Mouse (Mus musculus) monocyte, adult 2 months (primary cell): ENCODE measurements around the gene Zdhhc20.
"Not testable (repeated sequence)": the region's sequence is repeated elsewhere in the genome, so short reads cannot be mapped to it uniquely, and the experiment has no call there.

ENCODE experiments used
- DNase-seq, 2 experiments: peaks; one replicate each; pipeline ENCODE4 v3.0.0; 2022; ENCODE audit warnings: low spot score in 2 of 2, low read depth in 1 of 2

The Zdhhc20 gene

DNA sequence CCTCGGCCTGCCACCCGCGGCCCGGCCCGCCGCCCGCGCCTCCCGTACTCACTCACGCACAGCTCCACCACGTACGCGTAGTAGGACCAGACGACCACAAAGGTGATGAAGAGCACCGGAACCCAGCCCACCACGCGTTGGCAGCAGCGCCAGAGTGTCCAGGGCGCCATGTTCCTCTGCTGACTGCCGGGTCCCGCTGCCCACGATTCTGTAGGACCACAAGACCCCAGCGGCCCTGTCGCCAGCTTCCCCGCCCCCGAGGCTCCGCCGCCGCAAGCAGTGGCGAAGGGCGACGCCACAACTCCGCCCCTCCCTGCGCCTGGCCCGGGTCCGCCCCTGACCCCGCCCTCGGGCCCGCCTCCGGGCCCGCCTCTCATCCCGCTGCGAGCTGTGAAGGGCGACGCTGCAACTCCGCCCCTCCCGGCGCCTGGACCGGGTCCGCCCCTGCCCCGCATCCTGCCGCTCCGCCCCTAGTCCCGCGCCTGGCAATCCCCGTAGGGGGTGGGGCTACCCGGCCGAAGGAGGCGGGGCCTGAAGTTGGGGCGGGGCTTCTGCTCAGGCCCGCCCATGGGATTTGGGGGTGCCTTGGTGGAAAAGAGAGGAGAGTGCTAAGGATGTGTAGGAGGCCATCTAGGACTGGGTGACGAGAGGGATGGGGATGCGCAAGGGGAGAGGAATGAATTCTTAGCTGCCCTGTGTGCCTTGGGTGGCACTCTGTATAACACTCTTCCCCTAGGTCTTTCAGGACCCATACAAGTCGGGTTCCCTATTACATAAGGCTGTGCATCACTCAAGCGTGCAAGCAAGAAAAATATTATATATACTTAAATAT is at the start of gene Zdhhc20:
Gene Zdhhc20, minus strand, starts transcription at position 266 of the 832 bp plus-strand sequence.
- peak; percentile 81 to 91 for DNase-seq

DNA sequence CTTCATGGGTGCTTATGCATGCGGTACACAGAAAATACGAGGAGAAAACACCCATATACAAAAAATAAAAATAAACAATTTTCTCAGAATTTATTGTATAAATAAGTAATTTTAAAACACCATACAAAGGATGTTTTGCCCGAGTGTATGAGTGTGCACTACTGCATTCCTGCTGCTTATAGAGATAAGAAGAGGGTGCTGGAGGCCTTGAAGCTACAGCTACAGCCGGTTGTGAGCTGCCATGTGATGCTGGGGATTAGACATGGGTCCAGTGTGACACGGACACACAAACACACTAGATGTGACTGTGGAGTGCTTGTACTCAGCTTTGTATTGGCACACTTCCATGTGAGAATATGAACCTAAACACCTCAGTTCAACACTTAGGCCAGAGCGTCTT is 47.2 kb upstream of the Zdhhc20 start:
- no peak for DNase-seq

GRCm38 (mm10) chr14:57934666-57935065 is 44.6 kb upstream of the Zdhhc20 start:
- DNase-seq, result no peak

DNA sequence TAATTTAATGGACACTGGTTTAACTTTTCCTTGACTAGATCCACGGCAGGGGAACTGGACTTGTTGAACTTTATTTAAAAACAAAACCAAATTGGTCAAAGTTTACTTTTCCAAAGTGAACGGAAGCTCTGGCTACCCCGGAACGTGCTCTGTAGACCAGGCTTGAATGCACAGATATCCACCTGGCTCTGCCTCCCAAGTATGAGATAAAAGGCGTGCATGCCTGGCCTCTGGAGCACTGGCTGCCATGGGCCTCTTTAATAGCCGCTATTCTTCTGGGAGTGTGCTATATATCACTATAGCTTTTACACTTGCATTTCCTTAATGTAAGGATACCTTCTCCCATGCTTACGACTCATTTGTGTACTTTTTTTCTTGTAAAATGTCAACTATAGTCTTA is 43.5 kb upstream of the Zdhhc20 start:
- DNase-seq, result no peak

- DNase-seq, result no peak
Observed at GRCm38 (mm10) chr14:57932881-57933443, 42.9 kb upstream of the Zdhhc20 start.

DNA sequence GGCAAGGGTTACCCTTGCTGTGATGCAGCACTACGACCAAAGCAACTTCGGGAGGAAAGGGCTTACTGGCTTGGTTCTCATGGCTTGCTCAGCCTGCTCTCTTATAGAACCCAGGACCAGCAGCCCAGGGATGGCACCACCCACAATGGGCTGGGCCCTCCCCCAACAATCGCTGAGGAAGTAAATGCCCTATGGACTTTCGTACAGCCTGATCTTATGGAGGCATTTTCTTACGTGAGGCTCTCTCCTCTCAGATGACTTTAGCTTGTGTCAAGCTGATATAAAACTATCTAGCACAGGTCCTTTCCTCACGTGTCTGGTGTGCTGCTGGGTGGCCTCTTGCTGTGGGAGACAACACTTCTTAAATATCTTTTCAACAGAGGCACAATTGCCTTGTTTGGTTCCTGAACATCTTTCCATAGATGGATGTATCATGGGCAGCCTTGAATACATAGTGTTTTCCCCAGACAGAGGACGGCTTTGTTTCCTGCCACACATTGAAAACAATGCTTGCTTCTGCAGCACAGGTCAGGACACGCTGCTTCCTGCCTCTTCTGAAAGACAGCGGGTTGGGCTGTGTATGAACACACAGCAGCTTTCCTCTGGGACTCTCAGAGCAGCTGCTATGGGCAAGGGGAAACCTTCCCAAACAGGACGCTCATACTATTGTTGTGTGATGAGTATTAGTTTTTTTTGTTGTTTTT is 31.5 kb upstream of the Zdhhc20 start:
- DNase-seq, result no peak

- DNase-seq, result no peak
Observed at GRCm38 (mm10) chr14:57920568-57921310, 30.7 kb upstream of the Zdhhc20 start.

GRCm38 (mm10) chr14:57919148-57919875 is 29.2 kb upstream of the Zdhhc20 start:
- no peak for DNase-seq

DNA sequence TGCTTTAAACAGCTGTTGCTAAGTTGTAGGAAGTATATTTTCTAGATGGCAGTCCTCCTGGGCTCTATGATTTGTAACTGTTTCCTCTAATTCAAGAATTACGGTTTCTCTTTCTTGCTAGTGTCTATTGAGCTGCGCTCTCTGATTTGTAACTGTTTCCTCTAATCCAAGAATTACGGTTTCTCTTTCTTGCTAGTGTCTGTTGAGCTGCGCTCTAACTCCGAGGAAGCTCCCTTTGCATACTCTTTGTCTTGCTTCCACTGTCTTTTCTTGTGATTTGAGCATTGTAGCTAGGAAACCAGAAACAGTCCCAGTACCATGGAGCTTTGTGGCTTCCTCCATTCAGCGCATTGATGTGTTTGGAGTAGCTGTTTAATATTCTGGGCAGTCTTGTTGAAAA is 25.3 kb upstream of the Zdhhc20 start:
- no peak for DNase-seq

- not testable (repeated sequence) for DNase-seq
Observed at GRCm38 (mm10) chr14:57912211-57913007, 22.3 kb upstream of the Zdhhc20 start.

DNA sequence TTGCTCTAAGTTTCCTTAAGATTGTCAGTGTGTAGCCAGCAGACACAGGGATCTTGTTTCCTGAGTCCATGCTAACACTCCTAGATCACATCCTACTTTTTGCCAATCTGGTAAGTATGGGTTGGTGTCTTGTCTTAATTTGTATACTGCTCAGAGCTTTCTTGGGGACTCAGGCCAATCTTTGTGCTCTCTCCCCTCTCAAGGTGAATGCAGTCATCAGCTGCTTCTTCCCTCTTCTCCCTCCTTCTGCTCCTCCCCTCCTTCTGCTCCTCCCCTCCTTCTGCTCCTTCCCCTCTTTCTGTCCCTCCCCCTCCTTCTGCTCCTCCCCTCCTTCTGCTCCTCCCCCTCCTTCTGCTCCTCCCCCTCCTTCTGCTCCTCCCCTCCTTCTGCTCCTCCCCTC is 21.7 kb upstream of the Zdhhc20 start:
- not testable (repeated sequence) for DNase-seq

DNA sequence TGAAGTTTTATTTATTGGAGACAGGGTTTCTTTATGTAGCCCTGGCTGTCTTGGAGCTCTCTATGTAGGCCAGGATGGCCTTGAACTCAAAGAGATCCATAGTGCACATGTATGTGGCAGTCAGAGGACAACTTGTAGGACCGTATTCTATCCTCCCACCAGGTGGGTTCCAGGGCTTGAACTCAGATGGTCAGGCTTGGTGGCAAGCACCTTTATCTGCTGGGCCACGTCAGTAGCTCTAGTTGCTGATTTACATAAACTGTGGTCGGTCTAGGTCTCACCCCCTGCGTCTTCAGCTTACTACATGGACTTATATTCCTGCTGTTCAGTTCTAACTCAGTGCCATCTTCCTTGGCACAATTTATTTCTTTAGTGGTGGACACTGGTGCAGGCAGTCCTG is 21.2 kb upstream of the Zdhhc20 start:
- no peak for DNase-seq

- peak; percentile 63 to 76 for DNase-seq
Observed at GRCm38 (mm10) chr14:57910501-57911068, 20.5 kb upstream of the Zdhhc20 start.

DNA sequence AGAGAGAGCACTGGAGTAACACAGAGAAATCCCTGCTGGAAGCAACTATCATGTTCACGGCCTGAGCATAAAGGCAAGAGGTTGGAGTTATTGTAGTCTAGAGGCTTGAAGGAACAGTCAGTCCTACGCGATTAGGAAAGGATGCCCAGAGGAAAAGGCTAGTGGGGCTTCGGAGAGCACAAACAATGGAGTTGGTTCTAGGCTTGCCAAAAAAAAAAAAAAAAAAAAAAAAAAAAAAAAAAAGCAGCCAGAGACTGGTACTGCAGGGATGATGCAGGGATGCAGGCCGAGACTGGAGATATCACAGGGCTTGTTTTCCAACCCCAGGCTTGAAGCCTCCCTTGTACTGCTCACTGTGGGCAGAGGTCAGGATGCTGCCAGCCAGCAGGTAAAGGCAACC is 19.2 kb upstream of the Zdhhc20 start:
- DNase-seq, result no peak

DNA sequence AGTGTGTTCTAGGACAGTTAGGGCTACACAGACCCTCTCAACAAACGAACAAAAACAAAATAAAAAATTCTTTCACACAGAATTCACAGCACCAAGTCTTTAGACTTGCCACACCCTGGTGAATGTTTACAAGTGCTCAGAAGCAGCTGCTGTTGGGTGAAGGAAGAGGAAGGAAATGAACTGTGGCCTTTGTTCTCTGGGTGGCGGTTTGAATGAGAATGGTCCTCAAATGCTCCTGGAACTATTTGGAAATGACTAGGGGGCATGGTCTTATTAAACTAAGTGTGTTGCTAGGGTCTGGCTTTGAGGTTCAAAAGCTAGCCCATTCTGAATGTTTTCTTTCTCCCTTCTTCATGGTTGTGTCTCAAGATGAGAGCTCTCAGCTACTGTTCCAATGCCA is 18.4 kb upstream of the Zdhhc20 start:
- DNase-seq, result no peak

GRCm38 (mm10) chr14:57901998-57902397 is 11.9 kb upstream of the Zdhhc20 start:
- no peak for DNase-seq

GRCm38 (mm10) chr14:57896882-57897281 is 6.8 kb upstream of the Zdhhc20 start:
- DNase-seq, result no peak

GRCm38 (mm10) chr14:57896088-57896871 is 6.2 kb upstream of the Zdhhc20 start:
- not testable (repeated sequence) for DNase-seq

GRCm38 (mm10) chr14:57894346-57894745 is 4.3 kb upstream of the Zdhhc20 start:
- no peak for DNase-seq
